Mouse (Mus musculus) hindbrain, embryonic 14.5 days (tissue): ENCODE measurements around the gene Prkce. TPM values are rescaled to one million over a fixed set of nuclear protein-coding genes. Genes with fewer than 3 reads are reported as not detected.

ENCODE experiments used
- ATAC-seq: fragments of 200-750 bp; cut with Nextera tagmentation; 2 replicates; pipeline ENCODE4 v1.8.0; 2017; ENCODE audit warnings: moderate number of reproducible peaks, mild to moderate bottlenecking, moderate TSS enrichment, moderate library complexity; ENCODE audit not compliant: low FRiP score
- DNase-seq: peaks from one replicate; pipeline ENCODE4 v3.0.0-alpha.2; 2015; ENCODE audit warnings: low spot score
- H3K27ac ChIP-seq: fragments of 300-500 bp; sonication (generic); 2 replicates; pipeline ENCODE4 v1.5.1; 2014; ENCODE audit warnings: mild to moderate bottlenecking, moderate library complexity
- H3K27me3 ChIP-seq: fragments of 300-500 bp; sonication (generic); 2 replicates; pipeline ENCODE4 v1.6.1; 2014; ENCODE audit warnings: mild to moderate bottlenecking, low read length, mixed read lengths; ENCODE audit not compliant: control insufficient read depth, insufficient read depth
- H3K36me3 ChIP-seq: fragments of 300-500 bp; sonication (generic); replicated peaks from 2 replicates; pipeline ENCODE4 v1.6.1; 2014; ENCODE audit not compliant: control insufficient read depth, insufficient read depth
- H3K4me1 ChIP-seq: fragments of 300-500 bp; sonication (generic); replicated peaks from 2 replicates; pipeline ENCODE4 v1.6.1; 2014; ENCODE audit warnings: antibody characterized with exemption, low read length, mixed read lengths; ENCODE audit not compliant: control insufficient read depth, insufficient read depth
- H3K4me2 ChIP-seq: fragments of 300-500 bp; sonication (generic); replicated peaks from 2 replicates; pipeline ENCODE4 v1.6.1; 2014; ENCODE audit warnings: mild to moderate bottlenecking, moderate library complexity
- H3K4me3 ChIP-seq: fragments of 300-500 bp; sonication (generic); replicated peaks from 2 replicates; pipeline ENCODE4 v1.5.1; 2014; ENCODE audit warnings: mild to moderate bottlenecking, low read length
- H3K9ac ChIP-seq: fragments of 300-500 bp; sonication (generic); 2 replicates; pipeline ENCODE4 v1.6.1; 2014
- H3K9me3 ChIP-seq: fragments of 300-500 bp; sonication (generic); 2 replicates; pipeline ENCODE4 v1.6.1; 2016; ENCODE audit warnings: low read length; ENCODE audit not compliant: control insufficient read depth
- WGBS: fragments of 180-500 bp; shearing (Covaris S2); extraction: QIAGEN DNeasy Blood & Tissue Kit; methylation state at CpG from one replicate; pipeline ENCODE4 v1.1.7; 2014; 5-methylcytosine and 5-hydroxymethylcytosine counted together
- polyA plus RNA-seq: library from polyadenylated mRNA; unstranded; fragments of >200 nt; fragmentation: Nextera tagmentation; extraction: Ambion mirVana; gene quantifications from 2 replicates; pipeline ENCODE4 v1.2.1, GENCODE M21; 2014

Prkce gene
- polyA plus RNA-seq, 1 experiment from 2014 or later: 38.7 TPM

DNA sequence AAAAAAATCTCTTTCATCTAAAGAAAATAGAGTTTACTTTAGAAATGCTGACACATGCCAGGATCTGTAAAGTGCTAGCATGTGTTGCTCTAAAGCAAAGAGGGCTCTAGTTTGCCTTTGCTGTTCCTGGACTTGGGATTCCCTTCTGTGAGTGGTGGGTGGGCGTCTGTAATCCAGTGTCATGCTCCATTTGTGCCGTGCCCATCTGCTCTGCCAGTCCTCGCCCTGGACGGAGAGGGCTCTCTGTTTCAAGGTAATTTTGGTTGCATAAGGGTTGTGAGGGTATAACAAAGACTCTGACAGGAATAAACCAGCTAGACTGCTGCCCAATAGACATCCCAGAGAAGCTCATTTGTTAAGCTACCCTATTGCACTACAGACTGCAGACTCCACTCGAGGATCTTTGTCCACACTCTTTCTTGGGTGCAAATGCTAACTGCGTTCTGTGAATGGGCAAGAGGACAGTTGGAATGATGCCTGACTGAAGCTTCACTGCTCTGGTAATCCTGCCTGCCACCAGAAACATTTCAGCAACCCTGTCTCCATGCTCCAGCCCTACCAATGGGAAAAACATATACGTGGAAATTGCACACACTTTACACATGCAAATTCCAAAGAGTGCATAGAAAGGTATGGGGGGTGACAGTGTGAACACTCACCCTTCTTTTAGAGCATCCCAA, 188.3 kb downstream of the Prkce start:
- WGBS: 45% methylated on average over 7 of the region's 7 CpGs
- Histone ChIP-seq H3K36me3 (no peaks in the 10 kb centered on the region), H3K27me3 (no peaks in the 10 kb centered on the region), H3K27ac (peak overlapping the region; percentile 38), H3K9me3 (no peaks in the 10 kb centered on the region), H3K4me2 (no peak overlapping the region), H3K4me3 (no peak overlapping the region), H3K9ac (no peak overlapping the region), H3K4me1 (peaks cover 10% of the 10 kb centered on the region)
- ATAC-seq: no peak
- DNase-seq: no peak

DNA sequence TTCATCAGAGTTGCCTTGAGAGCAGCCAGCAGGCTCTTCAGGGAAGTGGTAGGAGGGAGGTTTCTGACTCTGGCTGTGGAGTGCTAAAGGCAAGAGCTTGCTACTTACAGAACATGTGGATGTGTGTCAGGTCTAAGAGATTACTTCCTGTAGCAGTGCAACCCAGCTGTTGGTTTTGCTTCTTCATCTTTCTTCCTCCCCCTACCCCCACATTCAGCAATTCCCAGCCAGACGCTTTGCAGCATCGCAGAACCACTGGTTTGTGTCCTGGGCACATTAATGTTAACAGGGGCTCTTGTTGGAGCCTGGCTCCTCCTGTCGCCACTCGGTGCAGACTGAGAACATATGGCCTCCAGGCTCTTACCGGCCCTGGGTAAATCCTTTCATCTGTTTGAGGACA, 190.8 kb downstream of the Prkce start:
- H3K9ac ChIP-seq: no peak overlapping the region
- DNase-seq: no peak

DNA sequence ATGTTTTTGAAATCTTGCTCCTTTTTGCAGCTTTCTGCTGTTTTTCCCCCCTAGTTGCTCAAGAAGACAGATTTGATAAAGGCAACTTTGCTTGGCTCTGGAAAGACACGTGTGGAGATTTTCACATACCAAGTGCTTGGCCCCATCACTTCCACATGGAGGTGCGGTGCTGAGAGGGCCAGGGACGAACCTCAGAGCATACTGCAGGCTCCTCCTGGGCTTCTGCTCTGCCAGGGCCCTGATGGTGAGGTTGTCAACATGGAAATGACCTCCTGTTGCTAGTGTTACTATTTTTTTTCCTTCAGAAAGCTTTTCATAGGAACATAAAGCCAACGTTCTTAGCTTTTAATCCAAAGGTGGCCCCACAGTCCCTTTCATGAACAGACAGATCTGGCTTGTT, 191.3 kb downstream of the Prkce start:
- Histone ChIP-seq H3K27me3 (no peaks in the 10 kb centered on the region), H3K36me3 (no peaks in the 10 kb centered on the region), H3K9me3 (no peaks in the 10 kb centered on the region), H3K4me2 (no peak overlapping the region), H3K27ac (no peak overlapping the region), H3K9ac (no peak overlapping the region), H3K4me3 (no peak overlapping the region), H3K4me1 (peaks cover 10% of the 10 kb centered on the region)
- WGBS: 72% methylated on average over 4 of the region's 4 CpGs
- ATAC-seq (no peak), DNase-seq (no peak)

More for the DNA sequence above, 190.8 kb downstream of the Prkce start:
- Histone ChIP-seq H3K4me2 (no peak overlapping the region), H3K4me3 (no peak overlapping the region), H3K36me3 (no peaks in the 10 kb centered on the region), H3K9me3 (no peaks in the 10 kb centered on the region), H3K27ac (no peak overlapping the region), H3K27me3 (no peaks in the 10 kb centered on the region), H3K4me1 (peaks cover 10% of the 10 kb centered on the region)
- 61% methylated on average over 5 of the region's 5 CpGs for WGBS
- no peak for ATAC-seq

DNA sequence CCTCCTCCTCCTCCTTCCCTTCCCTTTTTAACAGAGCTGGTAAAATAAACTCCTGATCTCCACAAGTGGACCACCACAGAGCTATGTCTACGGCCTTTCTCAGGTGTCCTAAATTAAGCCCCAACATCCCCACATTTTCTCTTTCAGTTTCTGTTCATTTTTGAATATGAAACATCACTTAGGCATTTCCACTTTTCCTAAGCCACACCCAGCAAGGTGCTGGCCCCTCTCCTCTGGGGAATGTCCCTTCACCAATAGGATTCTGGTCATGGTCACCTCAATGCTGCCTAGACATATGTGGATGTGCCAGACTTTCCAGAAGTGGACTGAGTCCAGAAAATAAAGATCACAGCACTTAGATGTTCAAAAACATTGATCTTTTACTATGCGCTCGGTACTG, 193.3 kb downstream of the Prkce start:
- H3K27me3 ChIP-seq: no peaks in the 10 kb centered on the region
- no peak for DNase-seq
- no peaks in the 10 kb centered on the region for H3K9me3 ChIP-seq
- no peaks in the 10 kb centered on the region for H3K36me3 ChIP-seq
- H3K9ac ChIP-seq: no peak overlapping the region
- H3K4me2 ChIP-seq: no peak overlapping the region
- 89% methylated on average over 3 of the region's 3 CpGs for WGBS
- no peak overlapping the region for H3K27ac ChIP-seq
- H3K4me1 ChIP-seq: peaks cover 11% of the 10 kb centered on the region
- ATAC-seq: no peak
- no peak overlapping the region for H3K4me3 ChIP-seq

GRCm38 (mm10) chr17:86363356-86363755, 195.8 kb downstream of the Prkce start:
- H3K36me3 ChIP-seq: no peaks in the 10 kb centered on the region
- no peak for ATAC-seq
- 66% methylated on average over 5 of the region's 5 CpGs for WGBS
- no peak overlapping the region for H3K27ac ChIP-seq
- DNase-seq: no peak
- no peak overlapping the region for H3K4me2 ChIP-seq
- no peaks in the 10 kb centered on the region for H3K27me3 ChIP-seq
- H3K4me1 ChIP-seq: peaks cover 12% of the 10 kb centered on the region; the same call in 1 of the 2 replicates
- no peak overlapping the region for H3K9ac ChIP-seq
- no peak overlapping the region for H3K4me3 ChIP-seq
- no peaks in the 10 kb centered on the region for H3K9me3 ChIP-seq

- no peak overlapping the region for H3K9ac ChIP-seq
- H3K4me1 ChIP-seq: peaks cover 12% of the 10 kb centered on the region; the same call in 1 of the 2 replicates
- no peak for DNase-seq
- H3K27me3 ChIP-seq: no peaks in the 10 kb centered on the region
- ATAC-seq: no peak
- no peak overlapping the region for H3K27ac ChIP-seq
- H3K9me3 ChIP-seq: no peaks in the 10 kb centered on the region
- no peaks in the 10 kb centered on the region for H3K36me3 ChIP-seq
- no peak overlapping the region for H3K4me3 ChIP-seq
- WGBS: 77% methylated on average over 16 of the region's 16 CpGs
- H3K4me2 ChIP-seq: no peak overlapping the region
Observed at GRCm38 (mm10) chr17:86364349-86365075, 196.9 kb downstream of the Prkce start.

GRCm38 (mm10) chr17:86366919-86367318, 199.3 kb downstream of the Prkce start:
- no peak overlapping the region for H3K27ac ChIP-seq
- DNase-seq (no peak), ATAC-seq (no peak)
- no peaks in the 10 kb centered on the region for H3K27me3 ChIP-seq
- H3K9ac ChIP-seq: no peak overlapping the region
- no peak overlapping the region for H3K4me2 ChIP-seq
- no peaks in the 10 kb centered on the region for H3K9me3 ChIP-seq
- no peak overlapping the region for H3K4me3 ChIP-seq
- 63% methylated on average over 10 of the region's 10 CpGs for WGBS
- H3K36me3 ChIP-seq: no peaks in the 10 kb centered on the region
- peaks cover 22% of the 10 kb centered on the region for H3K4me1 ChIP-seq

- H3K9ac ChIP-seq: no peak overlapping the region
- DNase-seq (no peak), ATAC-seq (no peak)
- H3K4me2 ChIP-seq: no peak overlapping the region
- H3K36me3 ChIP-seq: no peaks in the 10 kb centered on the region
- H3K9me3 ChIP-seq: no peaks in the 10 kb centered on the region
- no peak overlapping the region for H3K4me3 ChIP-seq
- peaks cover 22% of the 10 kb centered on the region for H3K4me1 ChIP-seq
- H3K27me3 ChIP-seq: no peaks in the 10 kb centered on the region
- H3K27ac ChIP-seq: peak overlapping the region; percentile 43; the same call in 1 of the 2 replicates
- 35% methylated on average over 7 of the region's 7 CpGs for WGBS
Observed at GRCm38 (mm10) chr17:86367676-86368075, 200.1 kb downstream of the Prkce start.

GRCm38 (mm10) chr17:86370106-86370742, 202.6 kb downstream of the Prkce start:
- ATAC-seq: no peak
- Histone ChIP-seq H3K4me2 (no peak overlapping the region), H3K36me3 (no peaks in the 10 kb centered on the region), H3K27ac (0 out of 2 replicates have a peak overlapping the region, but pooled peaks have one; percentile 53), H3K4me3 (no peak overlapping the region), H3K9ac (no peak overlapping the region), H3K4me1 (peaks cover 19% of the 10 kb centered on the region), H3K27me3 (no peaks in the 10 kb centered on the region), H3K9me3 (no peaks in the 10 kb centered on the region)
- WGBS: 81% methylated on average over 8 of the region's 8 CpGs
- no peak for DNase-seq
